ENCODE assay signal across 24 mouse cellular contexts in the genomic region with DNA sequence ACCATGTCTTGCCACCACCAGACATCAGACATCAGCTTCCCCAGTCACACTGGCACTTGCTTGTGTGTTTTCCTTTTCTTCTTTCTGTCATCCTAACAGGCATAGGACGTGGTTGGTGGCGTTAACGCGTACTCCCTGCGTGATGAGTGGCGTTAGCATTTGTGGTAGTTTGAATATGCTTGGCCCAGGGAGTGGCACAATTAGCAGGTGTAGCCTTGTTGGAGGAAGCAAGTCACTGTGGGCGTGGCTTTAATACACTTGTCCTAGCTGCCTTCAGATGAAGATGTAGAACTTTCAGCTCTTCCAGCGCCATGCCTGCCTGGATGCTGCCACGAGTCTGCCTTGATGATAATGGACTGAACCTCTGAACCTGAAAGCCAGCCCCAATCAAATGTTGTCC. TPM values are rescaled to one million over a fixed set of nuclear protein-coding genes. Genes with fewer than 3 reads are reported as not detected.
A peak's percentile ranks its signal among the peaks of the same experiment; 100 is the strongest.
DNase-seq lines count a peak whose midpoint lies in the region; ATAC-seq lines count a peak whose summit lies in the region.
"Had no signal": no experiment of that assay in that cellular context is flagged by ENCODE, and none has a peak within 500 bp of the region (broad histone marks: within the 10 kb centered on the region; RNA-seq: fewer than 3 reads in every experiment).

No protein-coding gene starts in this region.

- ATAC-seq in liver, embryonic 13.5 days (ENCODE audit: low read depth) = no peak
- ATAC-seq: activated CD4-positive, CD25-positive, alpha-beta regulatory T cell, adult 4 months; forebrain, embryonic 14.5 days; forebrain, embryonic 16.5 days; Patski had no signal

- H3K36me3 ChIP-seq in liver, embryonic 13.5 days = no peaks in the 10 kb centered on the region
- H3K36me3 ChIP-seq: embryonic facial prominence, embryonic 13.5 days; embryonic facial prominence, embryonic 15.5 days; forebrain, embryonic 10.5 days; forebrain, embryonic 12.5 days; G1E had no signal

- no peak overlapping the region for H3K27ac ChIP-seq in liver, embryonic 13.5 days
- H3K27ac ChIP-seq: embryonic facial prominence, embryonic 13.5 days; embryonic facial prominence, embryonic 15.5 days; forebrain, embryonic 10.5 days; forebrain, embryonic 12.5 days had no signal

- H3K27me3 ChIP-seq in liver, embryonic 13.5 days = no peaks in the 10 kb centered on the region
- H3K27me3 ChIP-seq: embryonic facial prominence, embryonic 13.5 days; embryonic facial prominence, embryonic 15.5 days; forebrain, embryonic 12.5 days; Patski had no signal

- H3K4me1 ChIP-seq in liver, embryonic 13.5 days (replicated peaks) = no peaks in the 10 kb centered on the region
- H3K4me1 ChIP-seq: embryonic facial prominence, embryonic 13.5 days; embryonic facial prominence, embryonic 15.5 days; forebrain, embryonic 10.5 days; forebrain, embryonic 12.5 days had no signal

- 75% methylated on average over 9 of the region's 9 CpGs for WGBS in liver, embryonic 13.5 days (ENCODE audit: insufficient replicate concordance)

- H3K4me2 ChIP-seq in liver, embryonic 13.5 days = no peak overlapping the region
- H3K4me2 ChIP-seq: embryonic facial prominence, embryonic 13.5 days; embryonic facial prominence, embryonic 15.5 days; forebrain, embryonic 12.5 days had no signal

- H3K9ac ChIP-seq in liver, embryonic 13.5 days = no peak overlapping the region
- H3K9ac ChIP-seq: embryonic facial prominence, embryonic 13.5 days; embryonic facial prominence, embryonic 15.5 days; forebrain, embryonic 12.5 days had no signal

- peak; percentile 4 for DNase-seq in liver, embryonic 13.5 days
- DNase-seq in liver = no peak
- peak; percentile 65 for DNase-seq in R1 (ENCODE audit: low read depth, low spot score)
- DNase-seq in left cerebral cortex, adult 8-10 months (ENCODE audit: low spot score in 2 of 2) = no peak
- DNase-seq in spleen, adult 18-20 months = no peak
- DNase-seq: adrenal gland, postnatal 10 days; adrenal gland, postnatal 25 days; cerebellum, adult 11 months; cerebellum, adult 18-20 months; cerebellum, adult 8-10 months; cerebellum, adult 9-11 months; cerebellum, postnatal 14 days; cerebellum, postnatal 36 days; embryo, embryonic 11 days had no signal

- no peaks in the 10 kb centered on the region for H3K9me3 ChIP-seq in liver, embryonic 13.5 days (replicated peaks)
- H3K9me3 ChIP-seq: embryonic facial prominence, embryonic 13.5 days; embryonic facial prominence, embryonic 15.5 days; forebrain, embryonic 10.5 days; forebrain, embryonic 12.5 days; G1E had no signal

- no peak overlapping the region for H3K4me3 ChIP-seq in liver, embryonic 13.5 days (replicated peaks)
- H3K4me3 ChIP-seq: embryonic facial prominence, embryonic 13.5 days; embryonic facial prominence, embryonic 15.5 days; erythroblast, embryonic 14.5 days; forebrain, embryonic 10.5 days; forebrain, embryonic 12.5 days had no signal

RNA-seq across cellular contexts. Expression of gene Slc23a2, which starts 32.5 kb away (rescaled TPM):
- polyA plus RNA-seq in liver, embryonic 13.5 days (2015; fragmentation: Nextera tagmentation; extraction: Ambion mirVana) = 2.8 and 3.1 TPM in 2 replicates
- 100 to 1,000 TPM; 146 to 160 (median 153) TPM for total RNA-seq in left cerebral cortex, adult 8-10 months (2022)
- polyA plus RNA-seq: erythroblast, embryonic 14.5 days had no signal

Comparison
In these comparisons a context has a peak if more than half of its experiments do, and no peak if none do; other contexts are left out.
1. DNase-seq: peak in liver, embryonic 13.5 days (single experiment) and R1 (single experiment); none in liver (single experiment), left cerebral cortex, adult 8-10 months (0 of 2) and spleen, adult 18-20 months (0 of 2).